Mouse (Mus musculus): ENCODE measurements at regions not wholly inside any gene's neighbourhood (a gene's known extent, or its start where the extent isn't known, plus 50 kb on each side); places are given as distances from the start of the nearest gene placed in this dataset.

DNA sequence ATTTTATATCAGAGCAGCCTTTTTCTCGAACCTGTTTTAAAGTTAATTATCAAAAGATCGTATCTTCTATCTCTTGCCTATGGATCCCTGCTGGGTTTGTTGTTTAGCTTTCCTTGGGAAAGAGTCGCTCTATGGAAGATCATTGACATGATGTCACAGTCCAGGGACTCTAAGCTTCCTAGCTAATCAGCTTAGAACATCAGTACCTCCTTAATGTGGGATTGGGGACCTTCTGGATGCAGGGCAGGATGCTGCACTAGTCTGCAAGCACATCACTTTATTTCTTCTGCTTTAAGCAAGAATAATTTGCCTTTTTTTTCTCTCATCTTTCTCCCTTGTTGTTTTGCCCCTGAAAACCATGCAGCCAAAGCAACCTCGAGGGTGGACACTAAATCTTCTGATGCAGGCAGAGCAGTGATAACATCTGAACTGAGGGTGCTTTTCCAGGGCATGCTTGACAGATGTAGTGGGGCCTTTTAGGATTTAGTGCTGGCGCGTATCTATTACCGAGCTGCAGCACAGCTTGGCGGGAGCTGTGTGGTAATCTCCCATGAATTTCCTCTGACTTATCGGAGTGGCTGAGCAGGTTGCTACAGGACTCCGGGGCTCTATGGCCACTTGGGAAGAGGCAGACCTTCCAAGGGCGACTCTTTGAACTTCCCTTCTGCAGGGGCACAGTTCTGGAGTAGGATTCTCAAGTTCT lies 425.0 kb downstream of the Bcl11a start:
- TF ChIP-seq CTCF (IDR thresholded peaks at IDR 0.05; ENCODE audit: borderline replicate concordance, insufficient read depth, low read length), result no peak
- TF ChIP-seq POLR2A (IDR thresholded peaks at IDR 0.05; ENCODE audit: low read depth, low read length), result no peak

Measured in embryonic fibroblast, embryonic 13.5 days (primary cell).